Mouse (Mus musculus) lung, embryonic 15.5 days (tissue): Measurements from ENCODE around the gene C9. TPM values are rescaled to one million over a fixed set of nuclear protein-coding genes. Genes with fewer than 3 reads are reported as not detected.

Source experiments
- ATAC-seq: fragments of 200-750 bp; cut with Nextera tagmentation; 2 replicates; pipeline ENCODE4 v1.8.0; 2017; ENCODE audit warnings: moderate number of reproducible peaks, borderline replicate concordance; ENCODE audit not compliant: low FRiP score, low TSS enrichment; ENCODE audit errors: extremely low read depth
- H3K27ac ChIP-seq: fragments of 300-500 bp; sonication (generic); 2 replicates; pipeline ENCODE4 v1.5.1; 2015; ENCODE audit warnings: moderate library complexity, mild to moderate bottlenecking, inconsistent platforms
- H3K27me3 ChIP-seq: fragments of 300-500 bp; sonication (generic); 2 replicates; pipeline ENCODE4 v1.6.1; 2015; ENCODE audit warnings: inconsistent platforms
- H3K36me3 ChIP-seq: fragments of 300-500 bp; sonication (generic); 2 replicates; pipeline ENCODE4 v1.6.1; 2015; ENCODE audit warnings: inconsistent platforms
- H3K4me1 ChIP-seq: fragments of 300-500 bp; sonication (generic); 2 replicates; pipeline ENCODE4 v1.6.1; 2015; ENCODE audit warnings: inconsistent platforms
- H3K4me2 ChIP-seq: fragments of 300-500 bp; sonication (generic); 2 replicates; pipeline ENCODE4 v1.6.1; 2015; ENCODE audit warnings: inconsistent platforms, mild to moderate bottlenecking, moderate library complexity
- H3K4me3 ChIP-seq: fragments of 300-500 bp; sonication (generic); 2 replicates; pipeline ENCODE4 v1.5.1; 2015; ENCODE audit warnings: mild to moderate bottlenecking, inconsistent platforms
- H3K9ac ChIP-seq: fragments of 300-500 bp; sonication (generic); 2 replicates; pipeline ENCODE4 v1.6.1; 2015; ENCODE audit warnings: inconsistent platforms
- H3K9me3 ChIP-seq: fragments of 300-500 bp; sonication (generic); 2 replicates; pipeline ENCODE4 v1.6.1; 2016; ENCODE audit warnings: inconsistent platforms
- WGBS: fragments of 180-500 bp; shearing (Covaris S2); methylation state at CpG from one replicate; pipeline ENCODE4 v1.1.7; 2015; 5-methylcytosine and 5-hydroxymethylcytosine counted together
- polyA plus RNA-seq: library from polyadenylated mRNA; unstranded; fragments of >200 nt; fragmentation: Nextera tagmentation; extraction: Ambion mirVana; gene quantifications from 2 replicates; pipeline ENCODE4 v1.2.1, GENCODE M21; 2015

C9 gene
- polyA plus RNA-seq, 1 experiment from 2014 or later, result not detected

DNA sequence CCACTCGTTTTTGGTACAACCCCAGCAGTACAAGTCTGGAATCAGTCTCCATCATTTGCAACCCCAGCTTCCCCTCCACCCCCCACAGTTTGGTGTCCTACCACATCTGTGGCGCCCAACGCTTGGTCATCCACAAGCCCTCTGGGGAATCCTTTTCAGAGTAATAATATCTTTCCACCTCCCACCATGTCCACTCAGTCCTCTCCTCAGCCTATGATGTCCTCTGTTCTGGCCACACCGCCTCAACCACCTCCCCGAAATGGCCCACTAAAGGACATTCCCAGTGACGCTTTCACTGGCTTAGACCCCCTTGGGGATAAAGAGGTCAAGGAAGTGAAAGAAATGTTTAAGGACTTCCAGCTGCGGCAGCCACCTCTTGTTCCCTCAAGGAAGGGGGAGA lies 9.8 kb upstream of the C9 start:
- no peak for ATAC-seq
- no peak overlapping the region for H3K27ac ChIP-seq
- H3K4me3 ChIP-seq, result no peak overlapping the region
- no peak overlapping the region for H3K9ac ChIP-seq
- 83% methylated on average over 7 of the region's 7 CpGs for WGBS
- peaks cover 19% of the 10 kb centered on the region for H3K4me1 ChIP-seq
- 0 out of 2 replicates have a peak, but pooled peaks cover 5% of the 10 kb centered on the region for H3K36me3 ChIP-seq
- no peaks in the 10 kb centered on the region for H3K9me3 ChIP-seq
- H3K27me3 ChIP-seq, result no peaks in the 10 kb centered on the region
- no peak overlapping the region for H3K4me2 ChIP-seq

GRCm38 (mm10) chr15:6435773-6436172 lies 9.4 kb upstream of the C9 start:
- H3K4me1 ChIP-seq, result peaks cover 19% of the 10 kb centered on the region
- ATAC-seq, result no peak
- no peak overlapping the region for H3K9ac ChIP-seq
- no peaks in the 10 kb centered on the region for H3K27me3 ChIP-seq
- H3K4me3 ChIP-seq, result no peak overlapping the region
- H3K36me3 ChIP-seq, result 0 out of 2 replicates have a peak, but pooled peaks cover 5% of the 10 kb centered on the region
- 55% methylated on average over 2 of the region's 2 CpGs for WGBS
- no peak overlapping the region for H3K27ac ChIP-seq
- H3K9me3 ChIP-seq, result no peaks in the 10 kb centered on the region
- H3K4me2 ChIP-seq, result no peak overlapping the region

- H3K36me3 ChIP-seq, result 0 out of 2 replicates have a peak, but pooled peaks cover 5% of the 10 kb centered on the region
- no peaks in the 10 kb centered on the region for H3K27me3 ChIP-seq
- 45% methylated on average over 3 of the region's 3 CpGs for WGBS
- peak overlapping the region; percentile 29; the same call in 1 of the 2 replicates for H3K27ac ChIP-seq
- no peak overlapping the region for H3K4me3 ChIP-seq
- ATAC-seq, result peak; percentile 23; the same call in 1 of the 2 replicates
- H3K9me3 ChIP-seq, result no peaks in the 10 kb centered on the region
- H3K4me2 ChIP-seq, result no peak overlapping the region
- no peak overlapping the region for H3K9ac ChIP-seq
- peaks cover 11% of the 10 kb centered on the region for H3K4me1 ChIP-seq
These were observed 6.4 kb upstream of the C9 start for GRCm38 (mm10) chr15:6438685-6439084.

- no peak overlapping the region for H3K4me2 ChIP-seq
- no peaks in the 10 kb centered on the region for H3K27me3 ChIP-seq
- no peaks in the 10 kb centered on the region for H3K36me3 ChIP-seq
- H3K9ac ChIP-seq, result no peak overlapping the region
- WGBS, result 86% methylated on average over 2 of the region's 2 CpGs
- H3K4me1 ChIP-seq, result peaks cover 12% of the 10 kb centered on the region; the same call in 1 of the 2 replicates
- H3K4me3 ChIP-seq, result no peak overlapping the region
- H3K27ac ChIP-seq, result no peak overlapping the region
- ATAC-seq, result no peak
- no peaks in the 10 kb centered on the region for H3K9me3 ChIP-seq
These were observed 675 bp upstream of the C9 start for GRCm38 (mm10) chr15:6444452-6444851.

GRCm38 (mm10) chr15:6446181-6446580 lies 1.1 kb downstream of the C9 start:
- 60% methylated on average over 1 of the region's 1 CpGs for WGBS

DNA sequence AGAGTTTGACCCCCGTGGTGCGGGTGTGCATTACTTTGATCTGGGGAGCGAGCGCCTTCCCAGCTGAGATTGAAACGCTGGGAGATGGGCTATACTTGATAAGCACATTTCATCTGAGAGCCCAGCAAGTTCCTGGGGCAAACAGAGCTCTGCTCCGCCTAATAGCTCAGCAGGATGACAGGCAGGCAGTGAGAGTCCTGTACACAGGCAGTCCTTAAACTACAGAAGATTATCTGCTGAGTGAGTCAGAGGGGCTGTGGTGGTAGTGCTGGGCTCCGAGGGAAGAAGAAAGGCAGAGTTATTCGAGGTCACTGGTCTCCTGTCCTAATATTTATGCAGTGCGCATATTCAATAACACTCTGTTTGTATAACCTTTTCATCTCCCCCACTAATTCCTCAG lies 3.8 kb downstream of the C9 start:
- Histone ChIP-seq H3K4me3 (no peak overlapping the region), H3K36me3 (no peaks in the 10 kb centered on the region), H3K27me3 (no peaks in the 10 kb centered on the region), H3K4me1 (peaks cover 8% of the 10 kb centered on the region; the same call in 1 of the 2 replicates), H3K9ac (no peak overlapping the region), H3K9me3 (no peaks in the 10 kb centered on the region), H3K4me2 (peak overlapping the region; percentile 27), H3K27ac (no peak overlapping the region)
- 8% methylated on average over 9 of the region's 9 CpGs for WGBS
- no peak for ATAC-seq

More at GRCm38 (mm10) chr15:6446181-6446580, 1.1 kb downstream of the C9 start:
- Histone ChIP-seq H3K27me3 (no peaks in the 10 kb centered on the region), H3K27ac (no peak overlapping the region), H3K9me3 (no peaks in the 10 kb centered on the region), H3K4me2 (no peak overlapping the region), H3K36me3 (no peaks in the 10 kb centered on the region), H3K4me3 (no peak overlapping the region), H3K4me1 (peaks cover 8% of the 10 kb centered on the region; the same call in 1 of the 2 replicates), H3K9ac (no peak overlapping the region)
- no peak for ATAC-seq

DNA sequence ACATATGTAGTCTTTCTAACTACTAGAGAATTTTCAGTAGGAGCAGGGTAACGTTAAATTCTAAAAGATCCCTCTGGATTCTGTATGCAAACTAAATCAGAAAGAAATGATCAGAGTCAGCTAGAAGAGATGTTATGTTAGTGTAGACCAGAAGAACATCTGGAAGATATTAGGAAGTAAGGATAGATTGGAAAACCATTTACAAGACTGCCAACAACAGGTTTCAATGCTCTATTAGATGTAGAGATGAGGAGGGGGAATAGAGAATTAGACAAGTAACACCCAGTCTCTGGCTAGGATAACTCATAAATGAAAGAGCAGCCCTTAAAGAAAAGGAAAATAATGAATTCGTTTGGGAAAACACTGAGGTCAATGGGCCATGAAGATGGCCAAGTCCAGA lies 9.3 kb downstream of the C9 start:
- no peak overlapping the region for H3K4me3 ChIP-seq
- H3K27me3 ChIP-seq, result no peaks in the 10 kb centered on the region
- H3K9ac ChIP-seq, result no peak overlapping the region
- no peak overlapping the region for H3K27ac ChIP-seq
- no peaks in the 10 kb centered on the region for H3K36me3 ChIP-seq
- WGBS, result 73% methylated on average over 2 of the region's 2 CpGs
- H3K4me2 ChIP-seq, result no peak overlapping the region
- no peaks in the 10 kb centered on the region for H3K4me1 ChIP-seq
- no peaks in the 10 kb centered on the region for H3K9me3 ChIP-seq
- ATAC-seq, result no peak

GRCm38 (mm10) chr15:6461381-6461780 lies 16.3 kb downstream of the C9 start:
- 45% methylated on average over 8 of the region's 8 CpGs for WGBS
- Histone ChIP-seq H3K36me3 (no peaks in the 10 kb centered on the region), H3K4me3 (no peak overlapping the region), H3K27ac (no peak overlapping the region), H3K27me3 (no peaks in the 10 kb centered on the region), H3K9ac (no peak overlapping the region), H3K9me3 (no peaks in the 10 kb centered on the region), H3K4me1 (no peaks in the 10 kb centered on the region), H3K4me2 (no peak overlapping the region)
- ATAC-seq, result no peak

- Histone ChIP-seq H3K9ac (no peak overlapping the region), H3K4me2 (no peak overlapping the region), H3K4me3 (no peak overlapping the region), H3K27ac (no peak overlapping the region), H3K4me1 (no peaks in the 10 kb centered on the region), H3K27me3 (no peaks in the 10 kb centered on the region), H3K9me3 (no peaks in the 10 kb centered on the region), H3K36me3 (no peaks in the 10 kb centered on the region)
- 74% methylated on average over 3 of the region's 3 CpGs for WGBS
- ATAC-seq, result no peak
These were observed 18.3 kb downstream of the C9 start for GRCm38 (mm10) chr15:6463361-6463923.

- no peaks in the 10 kb centered on the region for H3K36me3 ChIP-seq
- no peaks in the 10 kb centered on the region for H3K4me1 ChIP-seq
- no peak overlapping the region for H3K9ac ChIP-seq
- no peaks in the 10 kb centered on the region for H3K9me3 ChIP-seq
- H3K4me2 ChIP-seq, result no peak overlapping the region
- no peaks in the 10 kb centered on the region for H3K27me3 ChIP-seq
- no peak overlapping the region for H3K4me3 ChIP-seq
- no peak overlapping the region for H3K27ac ChIP-seq
- ATAC-seq, result no peak
- 68% methylated on average over 10 of the region's 10 CpGs for WGBS
These were observed 21.9 kb downstream of the C9 start for GRCm38 (mm10) chr15:6466995-6467394.

DNA sequence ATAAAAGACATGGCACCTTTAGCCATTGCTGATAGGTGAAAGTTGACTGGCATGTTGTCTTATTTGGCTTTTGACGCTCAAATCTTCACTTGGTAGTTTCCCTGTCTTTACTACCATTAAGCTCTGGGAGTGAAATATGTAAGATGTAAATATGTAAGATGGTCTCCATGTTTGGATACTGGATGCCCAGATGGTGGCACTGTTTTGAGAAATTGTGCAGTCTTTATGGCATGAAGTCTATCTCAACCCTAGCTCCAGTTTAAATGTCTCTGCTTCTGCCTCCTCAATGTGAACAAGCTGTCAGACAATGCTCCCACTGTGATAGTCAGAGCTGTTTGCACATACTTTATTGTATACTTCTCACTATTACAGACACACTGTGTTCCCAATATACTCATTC lies 23.7 kb downstream of the C9 start:
- Histone ChIP-seq H3K36me3 (no peaks in the 10 kb centered on the region), H3K9me3 (no peaks in the 10 kb centered on the region), H3K4me1 (no peaks in the 10 kb centered on the region), H3K4me2 (no peak overlapping the region), H3K4me3 (no peak overlapping the region), H3K27me3 (no peaks in the 10 kb centered on the region), H3K9ac (no peak overlapping the region), H3K27ac (no peak overlapping the region)
- WGBS, result 93% methylated on average over 1 of the region's 1 CpGs
- ATAC-seq, result no peak

GRCm38 (mm10) chr15:6469384-6469783 lies 24.3 kb downstream of the C9 start:
- Histone ChIP-seq H3K9ac (no peak overlapping the region), H3K4me3 (no peak overlapping the region), H3K36me3 (no peaks in the 10 kb centered on the region), H3K27me3 (no peaks in the 10 kb centered on the region), H3K9me3 (no peaks in the 10 kb centered on the region), H3K4me1 (no peaks in the 10 kb centered on the region), H3K27ac (no peak overlapping the region), H3K4me2 (no peak overlapping the region)
- 84% methylated on average over 3 of the region's 3 CpGs for WGBS
- ATAC-seq, result no peak

GRCm38 (mm10) chr15:6483561-6483960 lies 38.4 kb downstream of the C9 start:
- Histone ChIP-seq H3K4me1 (no peaks in the 10 kb centered on the region), H3K9me3 (no peaks in the 10 kb centered on the region), H3K4me3 (no peak overlapping the region), H3K27me3 (no peaks in the 10 kb centered on the region), H3K4me2 (no peak overlapping the region), H3K27ac (no peak overlapping the region), H3K9ac (no peak overlapping the region), H3K36me3 (no peaks in the 10 kb centered on the region)
- no peak for ATAC-seq
- 55% methylated on average over 3 of the region's 3 CpGs for WGBS
